Mouse (Mus musculus): ENCODE data around the gene Rhobtb3. TPM values are rescaled to one million over a fixed set of nuclear protein-coding genes. Genes with fewer than 3 reads are reported as not detected.

Rhobtb3 gene
- polyA plus RNA-seq (2017; shearing (Covaris generic)): under 1 TPM; 0.04 to 0.49 TPM

GRCm38 (mm10) chr13:75943189-75944043 is at the start of gene Rhobtb3:
Rhobtb3 (minus strand) TSS chr13:75943925.

GRCm38 (mm10) chr13:75966850-75967249 is 23.1 kb upstream of the Rhobtb3 start, which contains the start of gene Spata9:
Spata9 (plus strand) TSS chr13:75967150.

DNA sequence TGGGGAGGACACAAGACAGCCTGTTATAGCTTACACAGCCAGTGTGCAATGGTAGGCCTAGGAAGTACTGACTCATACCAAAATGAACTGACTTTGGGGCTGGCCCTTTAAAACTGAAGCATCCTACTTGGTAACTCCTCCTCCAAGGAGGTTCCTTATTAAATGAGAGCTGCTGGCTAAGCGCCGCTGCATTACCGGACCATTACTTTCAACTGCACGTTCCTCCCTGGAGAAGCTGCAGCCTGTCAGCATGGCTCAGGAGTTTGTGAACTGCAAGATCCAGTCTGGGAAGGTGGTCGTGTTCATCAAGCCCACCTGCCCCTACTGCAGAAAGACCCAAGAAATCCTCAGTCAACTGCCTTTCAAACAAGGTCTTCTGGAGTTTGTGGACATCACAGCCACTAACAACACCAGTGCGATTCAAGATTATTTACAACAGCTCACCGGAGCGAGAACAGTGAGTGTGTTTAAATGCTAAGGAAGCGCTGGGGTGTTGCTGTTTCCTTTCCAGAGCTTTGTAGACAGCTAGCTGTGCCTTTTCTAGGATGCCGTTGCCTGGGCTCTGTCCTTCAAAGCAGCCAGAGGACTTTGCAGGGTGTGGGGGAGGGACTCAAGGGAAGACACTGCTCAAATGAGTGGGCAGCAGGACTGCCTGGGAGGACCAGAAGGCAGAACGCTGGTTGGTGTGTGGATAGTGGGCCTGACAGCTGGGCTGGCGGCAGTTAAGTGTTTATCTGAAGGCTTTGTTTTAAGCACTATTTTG is 103.8 kb downstream of the Rhobtb3 start, which contains the start of gene Glrx:
Gene Glrx (plus strand): TSS at position 150 of the 763 bp plus-strand sequence.

Other genes with a start within 250 kb of the Rhobtb3 start
- gene Ell2, start 237.2 kb downstream of the Rhobtb3 start, polyA plus RNA-seq (2017; shearing (Covaris generic)): 10 to 100 TPM in 1 of 2 experiments, 1 to 10 TPM in 1; 8.5 to 15.9 TPM
- 100 to 1,000 TPM; 234 to 723 TPM for gene Glrx, start 104.1 kb downstream of the Rhobtb3 start, polyA plus RNA-seq (2017; shearing (Covaris generic))
- under 1 TPM in 1 of 2 experiments, not detected in 1; 0.22 TPM for gene Spata9, start 23.2 kb upstream of the Rhobtb3 start, polyA plus RNA-seq (2017; shearing (Covaris generic))
- 10 to 100 TPM; 26.6 to 33.4 TPM for gene Rfesd, start 74.8 kb upstream of the Rhobtb3 start, polyA plus RNA-seq (2017; shearing (Covaris generic))
- gene Gpr150, start 113.1 kb upstream of the Rhobtb3 start, polyA plus RNA-seq (2017; shearing (Covaris generic)): under 1 TPM in 1 of 2 experiments, not detected in 1; 0.21 TPM
- gene Arsk, start 154.7 kb upstream of the Rhobtb3 start, polyA plus RNA-seq (2017; shearing (Covaris generic)): 1 to 10 TPM; 3.3 to 5.3 TPM
- 10 to 100 TPM; 15.9 to 19.6 TPM for gene Ttc37, start 154.8 kb upstream of the Rhobtb3 start, polyA plus RNA-seq (2017; shearing (Covaris generic))

Data from activated CD4-positive, CD25-positive, alpha-beta regulatory T cell (primary cell).